8 mouse cellular contexts compared by ENCODE assay signal in genomic region chr17:23803366-23804041, GRCm38 (mm10). TPM values are rescaled to one million over a fixed set of nuclear protein-coding genes. Genes with fewer than 3 reads are reported as not detected.
DNase-seq lines count a peak whose midpoint lies in the region; ATAC-seq and TF ChIP-seq lines count a peak whose summit lies in the region.

No protein-coding gene starts in this region.

- no peaks in the 10 kb centered on the region for H3K9me3 ChIP-seq in liver, embryonic 15.5 days (replicated peaks)

- no peak for TF ChIP-seq CTCF in thymus, adult 2 months (IDR thresholded peaks at IDR 0.05; ENCODE audit: borderline replicate concordance, control insufficient read depth, extremely low read depth, insufficient read depth, low read length, poor library complexity)

- H3K4me3 ChIP-seq in liver, embryonic 15.5 days (replicated peaks), result peak overlapping the region; percentile 97
- peak overlapping the region; percentile 82 for H3K4me3 ChIP-seq in thymus, adult 2 months (ENCODE audit: control insufficient read depth, insufficient read depth, low read length)

- no peaks in the 10 kb centered on the region for H3K27me3 ChIP-seq in liver, embryonic 15.5 days
- H3K27me3 ChIP-seq in thymus, adult 2 months (ENCODE audit: control insufficient read depth, insufficient read depth, low read length), result no peaks in the 10 kb centered on the region

- H3K36me3 ChIP-seq in liver, embryonic 15.5 days (replicated peaks), result peaks cover 19% of the 10 kb centered on the region
- peaks cover 11% of the 10 kb centered on the region for H3K36me3 ChIP-seq in thymus, adult 2 months (ENCODE audit: control insufficient read depth, insufficient read depth, low read length)

- H3K9ac ChIP-seq in liver, embryonic 15.5 days, result peak overlapping the region; percentile 99

- peak overlapping the region; percentile 96 for H3K27ac ChIP-seq in liver, embryonic 15.5 days (replicated peaks)
- H3K27ac ChIP-seq in thymus, adult 2 months (ENCODE audit: control insufficient read depth, insufficient read depth, low read length), result peak overlapping the region; percentile 36

- H3K4me1 ChIP-seq in liver, embryonic 15.5 days (replicated peaks), result peaks cover 42% of the 10 kb centered on the region
- H3K4me1 ChIP-seq in thymus, adult 2 months (replicated peaks; ENCODE audit: control insufficient read depth, insufficient read depth, low read length), result peaks cover 12% of the 10 kb centered on the region

- WGBS in liver, embryonic 15.5 days (ENCODE audit: insufficient replicate concordance), result under 1% methylated on average over 61 of the region's 83 CpGs
- WGBS in thymus, adult 2 months, result under 1% methylated on average over 82 of the region's 83 CpGs

- peak; percentile 88 for DNase-seq in 3134 (ENCODE audit: extremely low read depth, insufficient read length, low spot score)
- DNase-seq in NIH3T3 (ENCODE audit: low read depth), result peak; percentile 93
- peak; percentile 64 for DNase-seq in cerebellum, adult 8-10 months
- peak; percentile 85 for DNase-seq in forelimb bud, embryonic 11.5 days (ENCODE audit: low read depth, low spot score)
- peak; percentile 81 for DNase-seq in kidney, adult 9 months
- DNase-seq in neural tube, embryonic 10.5 days (ENCODE audit: extremely low spot score, low spot score), result peak; percentile 91
- peak; percentile 75 for DNase-seq in thymus, adult 2 months

- TF ChIP-seq POLR2A in thymus, adult 2 months (IDR thresholded peaks at IDR 0.05; ENCODE audit: control insufficient read depth, extremely low read depth, insufficient read depth, low read length, poor library complexity), result no peak

- ATAC-seq in liver, embryonic 15.5 days (ENCODE audit: insufficient read depth), result peak; percentile 73

- H3K4me2 ChIP-seq in liver, embryonic 15.5 days, result peak overlapping the region; percentile 83

RNA-seq across cellular contexts. Expression of gene Srrm2, which starts 13.2 kb away (rescaled TPM):
- polyA plus RNA-seq in liver, embryonic 15.5 days (2015; fragmentation: Nextera tagmentation; extraction: Ambion mirVana), result 167 and 170 TPM in 2 replicates
- polyA plus RNA-seq in thymus, adult 2 months (2012; rRNA removed), result 874 and 1,056 TPM in 2 replicates

RNA-seq across cellular contexts. Expression of gene Flywch2, which starts 17.6 kb away (rescaled TPM):
- polyA plus RNA-seq in liver, embryonic 15.5 days (2015; fragmentation: Nextera tagmentation; extraction: Ambion mirVana), result 0.93 and 0.94 TPM in 2 replicates
- 2.3 and 4.0 TPM in 2 replicates for polyA plus RNA-seq in thymus, adult 2 months (2012; rRNA removed)

RNA-seq across cellular contexts. Expression of gene Elob, which starts 25.4 kb away (rescaled TPM):
- 388 and 452 TPM in 2 replicates for polyA plus RNA-seq in liver, embryonic 15.5 days (2015; fragmentation: Nextera tagmentation; extraction: Ambion mirVana)
- 639 and 815 TPM in 2 replicates for polyA plus RNA-seq in thymus, adult 2 months (2012; rRNA removed)

RNA-seq across cellular contexts. Expression of gene Flywch1, which starts 32.1 kb away (rescaled TPM):
- polyA plus RNA-seq in liver, embryonic 15.5 days (2015; fragmentation: Nextera tagmentation; extraction: Ambion mirVana), result 9.4 and 12.1 TPM in 2 replicates
- polyA plus RNA-seq in thymus, adult 2 months (2012; rRNA removed), result 32.0 and 33.6 TPM in 2 replicates

RNA-seq across cellular contexts. Expression of gene Prss33, which starts 32.4 kb away (rescaled TPM):
- not detected in 2 replicates for polyA plus RNA-seq in liver, embryonic 15.5 days (2015; fragmentation: Nextera tagmentation; extraction: Ambion mirVana)
- 1.6 and 2.8 TPM in 2 replicates for polyA plus RNA-seq in thymus, adult 2 months (2012; rRNA removed)

Comparison
In these comparisons a context has a peak if more than half of its experiments do, and no peak if none do; other contexts are left out.
1. Peak in every context shown above with its lines: DNase-seq, ATAC-seq, H3K4me3 ChIP-seq and H3K27ac ChIP-seq.